Mouse (Mus musculus) G1E (cell line): ENCODE results near the gene Hdhd5.

ENCODE experiments used
- CTCF ChIP-seq: IDR thresholded peaks from 2 replicates; pipeline ENCODE4 v1.5.1; 2012; ENCODE audit warnings: low read depth, low read length, inconsistent platforms, mixed read lengths
- GATA1 ChIP-seq: IDR thresholded peaks from 2 replicates; pipeline ENCODE4 v1.6.1; 2012; ENCODE audit warnings: borderline replicate concordance, low read length, inconsistent platforms, mixed read lengths
- GATA2 ChIP-seq: IDR thresholded peaks from 2 replicates; pipeline ENCODE4 v1.6.1; 2012; ENCODE audit warnings: low read depth, low read length, inconsistent platforms, borderline replicate concordance
- POLR2AphosphoS5 ChIP-seq: IDR thresholded peaks from 2 replicates; pipeline ENCODE4 v1.6.1; 2012; ENCODE audit warnings: low read depth, low read length, inconsistent platforms; ENCODE audit not compliant: insufficient replicate concordance
- TAL1 ChIP-seq: conservative IDR thresholded peaks from 2 replicates; pipeline ENCODE4 v1.6.1; 2012; ENCODE audit warnings: low read depth, low read length, inconsistent platforms, mixed read lengths

GRCm38 (mm10) chr6:120516422-120516821 lies 14.7 kb downstream of the Hdhd5 start:
- TF ChIP-seq CTCF (no peak), GATA1 (no peak), TAL1 (no peak), POLR2AphosphoS5 (no peak), GATA2 (no peak)
